Mouse (Mus musculus) layer of hippocampus, postnatal 14 days (tissue): ENCODE measurements at regions not wholly inside any gene's neighbourhood (a gene's known extent, or its start where the extent isn't known, plus 50 kb on each side); places are given as distances from the start of the nearest gene placed in this dataset.

ENCODE experiments used
- DNase-seq, 2 experiments: peaks; one replicate each; pipeline ENCODE4 v3.0.0; 2021 to 2022; ENCODE audit warnings: low spot score in 2 of 2, mixed read lengths in 1 of 2

DNA sequence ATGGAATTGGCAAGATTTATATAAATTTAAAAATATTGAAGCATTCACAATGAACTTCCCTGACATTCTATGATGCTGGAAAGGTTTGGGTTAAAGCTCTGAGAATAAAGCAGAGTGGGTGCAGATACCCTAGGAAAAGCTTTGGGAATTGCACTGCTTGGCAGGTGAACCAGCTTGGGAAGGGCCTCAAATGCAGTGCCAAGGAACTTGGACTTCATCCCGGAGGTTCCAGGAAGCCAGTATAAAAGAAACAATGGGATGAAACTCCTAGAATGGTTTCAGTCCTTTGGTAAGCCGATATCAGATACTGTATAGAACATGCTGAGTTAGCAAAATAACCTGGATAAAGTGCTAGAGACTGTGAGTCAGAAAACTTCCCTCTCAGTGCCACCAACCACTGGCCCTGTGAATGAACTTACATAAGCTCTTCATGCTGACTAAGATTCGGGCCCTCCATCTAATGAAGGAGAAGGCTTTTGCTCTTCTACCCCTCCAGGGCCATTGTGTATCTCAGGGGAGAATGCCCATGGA, 873.6 kb downstream of the Epha4 start:
- peak in 1 of 2 experiments; percentile 25 for DNase-seq

DNA sequence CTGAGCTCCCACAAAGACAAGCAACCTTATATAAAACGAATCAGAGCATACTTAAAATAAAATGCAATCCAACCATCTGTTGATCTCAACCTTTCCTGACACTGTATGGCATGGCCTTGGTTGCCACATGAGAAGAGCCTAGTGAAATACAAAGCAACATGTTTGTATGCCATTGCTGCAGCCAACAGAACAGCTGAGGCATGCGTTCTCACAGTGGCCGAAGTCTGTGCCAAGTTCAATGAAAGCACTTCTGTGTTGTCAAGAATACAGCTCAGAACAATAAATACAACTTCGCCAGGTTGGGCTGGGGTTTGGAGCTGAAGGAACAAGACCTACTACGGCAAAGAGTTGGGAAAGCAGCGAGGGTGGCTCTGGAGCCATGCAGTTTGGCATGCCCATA, 872.2 kb downstream of the Epha4 start:
- no peak for DNase-seq

DNA sequence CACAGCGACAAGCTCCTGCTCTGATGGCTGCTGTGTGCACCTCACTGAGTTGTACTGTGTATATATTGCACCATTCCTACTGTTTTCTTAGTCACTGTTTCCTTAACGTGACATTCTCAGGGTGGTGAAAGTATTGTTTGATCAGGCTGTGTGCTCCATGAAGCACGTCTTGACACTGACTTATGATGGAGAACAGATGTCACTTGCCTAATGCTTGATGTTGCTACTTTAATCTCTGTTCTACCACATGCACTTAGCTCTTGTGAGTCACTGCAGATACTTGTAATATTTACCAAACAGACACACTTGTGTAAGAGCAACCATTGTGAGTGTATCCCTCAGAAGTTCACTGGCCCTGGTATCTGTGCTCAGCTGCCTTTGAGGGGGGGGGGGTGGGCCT, 870.0 kb downstream of the Epha4 start:
- no peak for DNase-seq

DNA sequence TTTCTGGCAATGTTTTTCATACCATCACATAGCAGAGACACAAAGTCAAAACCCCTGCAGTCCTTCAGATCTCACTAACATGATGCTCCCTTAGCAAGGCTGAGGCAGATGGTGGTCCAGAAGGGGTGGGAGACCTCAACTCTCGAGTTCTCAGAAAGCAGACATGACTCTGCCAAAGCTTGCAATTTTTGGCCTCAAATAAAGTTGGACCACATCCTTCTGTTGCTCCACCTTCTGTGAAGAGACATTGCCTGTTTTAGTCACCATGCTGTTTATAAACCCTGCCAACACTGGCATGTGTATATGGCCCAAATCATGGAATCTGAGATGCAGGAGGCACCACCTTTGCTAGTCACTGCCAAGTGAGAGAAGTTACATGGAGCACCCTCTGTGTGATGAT, 860.1 kb downstream of the Epha4 start:
- DNase-seq, result peak; percentile 34 to 87

- DNase-seq, result no peak
These were observed 856.7 kb downstream of the Epha4 start for GRCm38 (mm10) chr1:76658228-76658627.

DNA sequence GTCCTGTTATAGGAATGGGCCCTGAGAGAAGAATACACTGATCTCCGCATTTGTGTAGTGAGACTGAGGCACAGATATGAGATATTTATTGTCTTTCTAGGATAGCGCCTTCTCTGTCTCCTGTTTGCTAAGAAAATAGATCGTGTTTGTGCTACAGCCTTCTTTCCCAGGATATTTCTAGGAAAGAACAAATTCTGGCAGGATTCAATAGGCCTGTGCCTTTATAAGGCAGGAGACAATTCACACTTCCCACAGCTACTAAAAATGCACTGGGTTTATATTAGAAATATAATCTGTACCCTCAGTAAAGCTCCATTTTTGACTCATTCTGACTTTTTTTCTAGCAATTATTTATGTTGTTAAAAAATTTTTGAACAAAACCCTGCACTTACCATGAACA, 854.7 kb downstream of the Epha4 start:
- DNase-seq, result no peak

DNA sequence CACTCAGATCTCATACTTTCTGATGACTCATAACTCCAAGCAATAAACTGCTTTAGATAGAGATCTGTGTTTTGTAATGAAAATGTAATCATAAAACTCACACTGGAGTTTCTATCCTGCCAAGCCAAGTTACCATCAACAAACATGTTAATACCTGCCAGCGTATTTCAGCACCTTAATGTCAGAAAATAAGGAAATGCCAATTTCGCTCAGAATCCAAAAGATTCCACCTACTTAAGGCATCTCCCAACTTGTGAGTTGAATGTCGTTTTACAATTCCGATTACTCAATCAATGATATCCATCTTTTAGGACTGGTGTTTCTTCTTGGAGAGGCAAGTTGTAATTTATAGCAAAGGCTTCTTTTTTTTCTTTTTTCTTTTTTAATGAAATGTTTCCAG, 850.5 kb downstream of the Epha4 start:
- no peak for DNase-seq

GRCm38 (mm10) chr1:76676836-76677235, 838.1 kb downstream of the Epha4 start:
- no peak for DNase-seq

DNA sequence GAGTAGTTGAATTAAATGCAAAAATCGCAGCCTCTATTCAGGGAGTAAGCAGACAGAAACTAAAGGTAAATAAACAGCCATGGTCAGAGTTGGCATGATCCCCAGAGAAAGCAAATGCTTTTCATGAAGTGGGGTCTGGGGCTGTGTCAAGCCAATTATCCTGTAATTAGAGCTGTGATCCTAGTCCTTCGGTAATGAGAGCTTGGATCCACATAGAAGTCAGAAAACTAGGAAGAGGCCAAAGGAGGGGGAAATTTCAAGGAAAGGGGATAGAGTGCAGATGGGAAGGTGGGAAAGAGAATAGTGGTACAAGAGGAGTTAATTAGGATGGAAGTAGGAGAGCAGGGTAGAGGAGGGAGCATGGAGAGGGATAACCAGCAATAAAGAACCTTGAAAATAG, 809.3 kb downstream of the Epha4 start:
- DNase-seq, result peak in 1 of 2 experiments; percentile 29

DNA sequence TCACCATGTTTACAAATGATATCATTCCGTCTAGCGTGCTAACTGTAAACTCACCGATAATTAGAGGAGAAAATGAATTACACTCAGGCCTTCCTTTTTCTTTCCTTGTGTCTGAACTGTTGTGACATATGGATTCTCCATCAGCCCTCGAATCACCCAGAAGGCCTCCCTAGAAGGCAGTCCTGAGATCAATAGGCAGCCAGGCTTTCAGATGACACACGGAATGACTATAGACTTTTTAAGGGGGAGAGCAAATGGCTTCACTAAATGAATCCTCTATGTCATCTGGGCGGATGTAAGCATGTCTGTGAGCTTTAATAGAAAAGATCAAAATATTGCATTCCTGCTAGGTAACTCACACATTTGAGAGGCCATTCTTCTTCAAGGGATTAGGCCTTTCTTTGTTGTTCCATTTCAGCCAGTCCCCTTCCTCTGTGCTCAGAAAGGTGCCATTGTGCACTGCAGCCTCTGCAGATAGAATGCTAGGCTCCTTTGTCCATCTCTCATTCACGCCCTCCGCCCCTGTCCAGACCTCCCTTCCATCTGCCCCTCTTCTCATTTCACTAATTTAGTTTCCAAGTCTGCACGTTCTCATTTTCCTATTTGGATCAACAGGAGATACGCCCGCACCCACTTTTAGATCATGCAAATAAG, 797.1 kb downstream of the Epha4 start:
- no peak for DNase-seq

- peak; percentile 17 to 69 for DNase-seq
These were observed 790.4 kb downstream of the Epha4 start for GRCm38 (mm10) chr1:76724453-76724852.

GRCm38 (mm10) chr1:76737003-76737402, 777.9 kb downstream of the Epha4 start:
- no peak for DNase-seq

DNA sequence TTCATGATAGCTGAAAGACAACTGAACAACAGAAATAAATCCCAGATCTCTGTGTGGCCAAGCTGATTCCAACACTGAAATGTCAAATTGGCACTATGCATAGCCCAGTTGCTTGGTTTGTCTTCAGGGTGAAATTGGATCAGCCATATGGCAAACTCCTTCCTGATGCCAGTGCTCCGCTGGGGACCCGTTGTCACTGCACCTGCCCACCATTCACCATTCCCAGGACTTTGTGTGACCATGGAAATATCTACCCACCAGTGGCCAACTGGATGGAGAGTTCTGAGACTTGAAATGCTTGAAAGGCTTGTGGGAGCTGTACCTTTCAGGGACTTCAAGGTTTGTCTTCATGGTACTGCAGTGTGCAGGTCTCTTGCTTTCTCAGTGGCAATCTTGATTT, 777.2 kb downstream of the Epha4 start:
- peak in 1 of 2 experiments; percentile 27 for DNase-seq

DNA sequence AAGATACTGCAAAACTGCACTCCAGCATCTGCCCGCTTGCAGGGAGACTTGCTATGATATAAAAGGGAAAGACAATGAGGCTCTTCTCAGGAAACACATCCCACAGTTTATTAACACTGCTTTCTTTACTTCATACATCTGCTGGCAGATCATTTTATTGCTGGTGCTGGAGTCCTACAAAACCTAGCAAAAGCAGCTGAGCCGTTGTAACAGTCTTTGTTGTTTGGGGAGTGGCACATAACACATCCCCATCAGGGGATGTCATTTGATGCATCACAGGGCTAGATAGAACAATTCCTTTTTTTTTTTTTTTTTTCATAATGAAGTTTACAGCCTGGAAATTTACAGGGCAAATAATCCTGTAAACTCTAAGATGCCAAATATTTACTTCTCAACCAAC, 742.2 kb downstream of the Epha4 start:
- no peak for DNase-seq

DNA sequence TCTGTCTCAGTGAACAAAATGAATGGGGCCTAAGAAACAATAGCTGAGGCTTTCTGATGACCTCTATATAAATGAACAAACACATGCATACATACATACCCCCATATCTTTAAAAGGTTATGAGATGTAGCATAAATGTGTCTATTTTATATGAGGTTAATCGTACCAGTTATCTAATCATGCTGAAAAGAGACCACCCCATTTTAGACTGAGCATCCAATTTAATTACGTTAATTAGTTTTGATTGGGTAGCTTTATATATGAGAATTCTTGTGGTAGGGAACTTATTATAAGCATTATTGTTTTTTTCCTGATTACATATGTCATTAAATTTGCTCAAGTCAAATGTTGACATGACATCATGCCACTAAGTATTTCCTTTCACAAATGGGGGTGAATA, 728.0 kb downstream of the Epha4 start:
- DNase-seq, result no peak

- no peak for DNase-seq
These were observed 721.5 kb downstream of the Epha4 start for GRCm38 (mm10) chr1:76793438-76793837.

GRCm38 (mm10) chr1:76819906-76820305, 695.0 kb downstream of the Epha4 start:
- peak in 1 of 2 experiments; percentile 91 for DNase-seq

DNA sequence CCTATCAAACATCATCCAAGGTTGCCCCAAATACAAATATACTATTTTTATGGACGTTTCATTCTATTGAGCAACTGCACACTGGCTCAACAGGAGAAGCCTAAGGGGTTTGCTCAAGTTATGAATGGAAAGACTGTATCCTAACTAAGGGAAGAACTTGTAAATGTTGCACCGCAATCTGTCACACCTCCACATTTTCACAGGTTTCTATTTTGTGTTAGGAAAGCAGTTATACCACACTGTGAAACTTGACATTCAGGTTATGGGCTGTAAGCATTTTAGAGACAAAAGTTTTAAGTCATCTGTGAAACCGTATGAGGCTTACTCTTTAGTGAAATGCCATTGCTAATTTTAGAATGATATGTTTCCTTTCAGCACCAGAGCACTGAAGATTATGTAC, 693.3 kb downstream of the Epha4 start:
- DNase-seq, result peak in 1 of 2 experiments; percentile 50

DNA sequence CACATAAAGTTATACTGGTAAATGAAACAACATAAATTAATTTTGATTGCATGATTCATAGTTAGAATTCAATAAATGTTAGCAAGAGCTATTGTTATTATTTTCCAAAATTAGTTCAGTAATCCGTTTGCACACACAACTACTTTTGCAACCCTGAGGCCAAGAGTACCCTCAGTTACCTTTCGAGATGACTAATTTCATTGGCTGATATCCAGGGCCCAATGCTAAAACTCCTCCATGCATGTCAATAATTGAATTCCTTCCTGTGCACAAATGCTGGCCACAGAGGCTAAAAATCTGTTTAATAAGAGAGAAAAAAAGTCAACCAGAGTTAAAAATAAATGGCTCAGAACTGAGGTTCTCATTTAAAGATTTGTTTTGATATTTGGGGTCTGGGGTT, 685.2 kb downstream of the Epha4 start:
- no peak for DNase-seq

GRCm38 (mm10) chr1:76832311-76832710, 682.6 kb downstream of the Epha4 start:
- no peak for DNase-seq

DNA sequence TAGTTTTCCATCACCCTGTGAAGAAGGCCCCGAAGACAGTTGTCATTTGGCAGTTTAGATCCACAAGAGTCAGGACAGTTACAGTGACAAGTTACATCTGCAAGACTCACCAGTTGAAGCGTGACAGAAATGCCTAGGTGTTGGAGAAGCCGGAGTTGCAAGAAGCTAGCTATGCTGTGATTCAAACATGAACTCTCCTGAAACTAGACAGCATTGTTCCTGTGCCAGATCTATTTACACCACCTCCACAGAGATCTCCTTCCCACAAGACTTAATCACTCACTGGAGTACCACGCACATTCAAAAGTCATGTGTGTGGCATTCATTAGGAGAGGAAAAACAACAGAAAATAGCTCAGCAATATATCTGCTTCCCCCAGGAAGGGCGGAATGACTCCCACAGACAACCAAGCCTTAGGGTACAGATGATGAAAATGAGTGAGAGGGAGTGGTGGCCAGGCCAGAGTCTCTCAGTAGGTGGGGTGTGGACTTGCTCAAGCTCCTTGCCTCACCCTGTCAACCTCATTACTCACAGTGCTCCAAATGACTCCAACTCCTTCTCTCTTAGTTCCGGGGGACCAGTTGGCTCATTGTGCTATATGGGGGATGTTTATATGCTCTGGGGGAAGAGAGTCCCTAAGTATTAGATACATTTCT, 679.7 kb downstream of the Epha4 start:
- no peak for DNase-seq

DNA sequence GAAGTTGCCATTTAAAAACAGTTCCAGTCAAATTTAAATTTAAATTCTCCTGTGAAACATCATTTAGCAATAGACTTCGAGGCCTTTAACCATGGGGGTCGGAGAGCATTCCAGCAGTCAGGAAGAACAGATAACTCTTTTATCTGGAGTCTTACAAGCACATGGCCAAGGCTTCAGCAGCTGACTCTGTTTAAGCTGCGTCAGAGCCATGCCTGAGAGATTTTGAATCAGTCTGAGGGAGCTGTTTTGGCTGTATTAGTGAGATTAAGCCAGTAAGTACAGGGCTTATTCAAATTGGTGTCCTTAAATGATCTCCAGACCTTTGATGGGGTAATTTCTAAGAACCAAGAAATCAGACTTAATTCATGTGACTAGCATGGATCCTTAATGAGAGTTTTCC, 665.5 kb downstream of the Epha4 start:
- DNase-seq, result no peak
